Mouse (Mus musculus) E14TG2a.4 (cell line): ENCODE measurements around the gene Btbd6.

Experiments
- CTCF ChIP-seq: conservative IDR thresholded peaks from 2 replicates; pipeline ENCODE4 v1.5.1; 2014; ENCODE audit warnings: low read length
- NANOG ChIP-seq: IDR thresholded peaks from 2 replicates; pipeline ENCODE4 v1.6.1; 2014; ENCODE audit warnings: borderline replicate concordance, low read length, mixed read lengths
- POU5F1 ChIP-seq: IDR thresholded peaks from 2 replicates; pipeline ENCODE4 v1.6.1; 2014; ENCODE audit warnings: low read length, borderline replicate concordance

- no peak for TF ChIP-seq CTCF
- no peak for TF ChIP-seq NANOG
- TF ChIP-seq POU5F1: no peak
Observed at GRCm38 (mm10) chr12:112928401-112929241, 47.7 kb upstream of the Btbd6 start.
